Mouse (Mus musculus) small intestine, adult 2 months (tissue): Measurements from ENCODE around the gene Dnah14. TPM values are rescaled to one million over a fixed set of nuclear protein-coding genes. Genes with fewer than 3 reads are reported as not detected.

Experiments
- H3K27ac ChIP-seq: fragments of 200-500 bp; 2 replicates; pipeline ENCODE4 v1.5.1; 2012; ENCODE audit warnings: low read depth, low read length, control low read depth, inconsistent platforms; ENCODE audit not compliant: insufficient read depth
- H3K27me3 ChIP-seq: fragments of 200-500 bp; 2 replicates; pipeline ENCODE4 v1.6.1; 2012; ENCODE audit warnings: mild to moderate bottlenecking, moderate library complexity, low read length, inconsistent platforms; ENCODE audit not compliant: control insufficient read depth, insufficient read depth
- H3K36me3 ChIP-seq: fragments of 200-500 bp; 2 replicates; pipeline ENCODE4 v1.6.1; 2012; ENCODE audit warnings: mild to moderate bottlenecking, low read length, control low read depth, inconsistent platforms; ENCODE audit not compliant: control insufficient read depth, insufficient read depth
- H3K4me1 ChIP-seq: fragments of 200-500 bp; 2 replicates; pipeline ENCODE4 v1.6.1; 2012; ENCODE audit warnings: low read length, inconsistent platforms, mixed read lengths; ENCODE audit not compliant: control insufficient read depth, insufficient read depth, insufficient read length
- H3K4me3 ChIP-seq: fragments of 200-500 bp; 2 replicates; pipeline ENCODE4 v1.5.1; 2012; ENCODE audit warnings: low read depth, mild to moderate bottlenecking, control low read depth, inconsistent platforms, low read length, moderate library complexity
- CTCF ChIP-seq: fragments of 200-500 bp; IDR thresholded peaks from 2 replicates; pipeline ENCODE4 v1.5.1; 2012; ENCODE audit warnings: low read depth, mild to moderate bottlenecking, control low read depth, inconsistent platforms, low read length, moderate library complexity, mixed read lengths; ENCODE audit not compliant: insufficient replicate concordance, insufficient read length; ENCODE audit errors: extremely low read depth
- POLR2A ChIP-seq: fragments of 200-500 bp; IDR thresholded peaks from 2 replicates; pipeline ENCODE4 v1.6.1; 2012; ENCODE audit warnings: low read depth, mild to moderate bottlenecking, control low read depth, inconsistent platforms, low read length, moderate library complexity
- WGBS: fragments of 180-500 bp; shearing (Covaris S2); methylation state at CpG from one replicate; pipeline ENCODE4 v1.1.7; 2018; 5-methylcytosine and 5-hydroxymethylcytosine counted together
- polyA plus RNA-seq: library from polyadenylated mRNA; depleted of rRNA; stranded (reverse); fragments of >200 nt; gene quantifications from 2 replicates; pipeline ENCODE4 v1.2.3, GENCODE M21; 2012

The Dnah14 gene
- polyA plus RNA-seq, 1 experiment: not detected

GRCm38 (mm10) chr1:181615866-181616491 lies 39.6 kb downstream of the Dnah14 start:
- 25% methylated on average over 11 of the region's 11 CpGs for WGBS
- H3K27me3 ChIP-seq: 0 out of 2 replicates have a peak, but pooled peaks cover 2% of the 10 kb centered on the region
- TF ChIP-seq POLR2A: no peak
- peak; percentile 82; the same call in 1 of the 2 replicates for TF ChIP-seq CTCF
- no peak overlapping the region for H3K27ac ChIP-seq
- H3K36me3 ChIP-seq: no peaks in the 10 kb centered on the region
- H3K4me1 ChIP-seq: no peaks in the 10 kb centered on the region
- H3K4me3 ChIP-seq: no peak overlapping the region

- TF ChIP-seq CTCF (peak; percentile 54; the same call in 1 of the 2 replicates), POLR2A (no peak)
- no peaks in the 10 kb centered on the region for H3K36me3 ChIP-seq
- H3K4me3 ChIP-seq: no peak overlapping the region
- WGBS: 59% methylated on average over 5 of the region's 5 CpGs
- 0 out of 2 replicates have a peak, but pooled peaks cover 2% of the 10 kb centered on the region for H3K27me3 ChIP-seq
- H3K27ac ChIP-seq: no peak overlapping the region
- no peaks in the 10 kb centered on the region for H3K4me1 ChIP-seq
Observed at GRCm38 (mm10) chr1:181617332-181617731, 41.0 kb downstream of the Dnah14 start.

- Histone ChIP-seq H3K27me3 (0 out of 2 replicates have a peak, but pooled peaks cover 2% of the 10 kb centered on the region), H3K27ac (no peak overlapping the region), H3K36me3 (no peaks in the 10 kb centered on the region), H3K4me1 (no peaks in the 10 kb centered on the region), H3K4me3 (no peak overlapping the region)
- 31% methylated on average over 6 of the region's 6 CpGs for WGBS
- TF ChIP-seq CTCF (no peak), POLR2A (no peak)
Observed at GRCm38 (mm10) chr1:181623149-181623680, 46.9 kb downstream of the Dnah14 start.

- Histone ChIP-seq H3K36me3 (no peaks in the 10 kb centered on the region), H3K27me3 (0 out of 2 replicates have a peak, but pooled peaks cover 2% of the 10 kb centered on the region), H3K27ac (no peak overlapping the region), H3K4me3 (no peak overlapping the region), H3K4me1 (no peaks in the 10 kb centered on the region)
- WGBS: 91% methylated on average over 8 of the region's 8 CpGs
- no peak for TF ChIP-seq POLR2A
- TF ChIP-seq CTCF: no peak
Observed at GRCm38 (mm10) chr1:181624876-181625275, 48.5 kb downstream of the Dnah14 start.

- no peaks in the 10 kb centered on the region for H3K27me3 ChIP-seq
- no peak overlapping the region for H3K4me3 ChIP-seq
- H3K27ac ChIP-seq: no peak overlapping the region
- 41% methylated on average over 6 of the region's 6 CpGs for WGBS
- H3K36me3 ChIP-seq: no peaks in the 10 kb centered on the region
- H3K4me1 ChIP-seq: no peaks in the 10 kb centered on the region
- TF ChIP-seq POLR2A: no peak
- TF ChIP-seq CTCF: no peak
Observed at GRCm38 (mm10) chr1:181628276-181628675, 51.9 kb downstream of the Dnah14 start.

GRCm38 (mm10) chr1:181631371-181631770 lies 55.0 kb downstream of the Dnah14 start:
- H3K27me3 ChIP-seq: no peaks in the 10 kb centered on the region
- H3K36me3 ChIP-seq: no peaks in the 10 kb centered on the region
- H3K4me3 ChIP-seq: no peak overlapping the region
- no peaks in the 10 kb centered on the region for H3K4me1 ChIP-seq
- no peak for TF ChIP-seq POLR2A
- no peak for TF ChIP-seq CTCF
- no peak overlapping the region for H3K27ac ChIP-seq
- 86% methylated on average over 4 of the region's 4 CpGs for WGBS

- Histone ChIP-seq H3K4me1 (no peaks in the 10 kb centered on the region), H3K36me3 (no peaks in the 10 kb centered on the region), H3K4me3 (no peak overlapping the region), H3K27me3 (no peaks in the 10 kb centered on the region), H3K27ac (no peak overlapping the region)
- WGBS: 84% methylated on average over 12 of the region's 12 CpGs
- TF ChIP-seq POLR2A (no peak), CTCF (no peak)
Observed at GRCm38 (mm10) chr1:181637997-181638713, 61.8 kb downstream of the Dnah14 start.
